Mouse (Mus musculus): ENCODE data around the gene Plcb3.

The Plcb3 gene

DNA sequence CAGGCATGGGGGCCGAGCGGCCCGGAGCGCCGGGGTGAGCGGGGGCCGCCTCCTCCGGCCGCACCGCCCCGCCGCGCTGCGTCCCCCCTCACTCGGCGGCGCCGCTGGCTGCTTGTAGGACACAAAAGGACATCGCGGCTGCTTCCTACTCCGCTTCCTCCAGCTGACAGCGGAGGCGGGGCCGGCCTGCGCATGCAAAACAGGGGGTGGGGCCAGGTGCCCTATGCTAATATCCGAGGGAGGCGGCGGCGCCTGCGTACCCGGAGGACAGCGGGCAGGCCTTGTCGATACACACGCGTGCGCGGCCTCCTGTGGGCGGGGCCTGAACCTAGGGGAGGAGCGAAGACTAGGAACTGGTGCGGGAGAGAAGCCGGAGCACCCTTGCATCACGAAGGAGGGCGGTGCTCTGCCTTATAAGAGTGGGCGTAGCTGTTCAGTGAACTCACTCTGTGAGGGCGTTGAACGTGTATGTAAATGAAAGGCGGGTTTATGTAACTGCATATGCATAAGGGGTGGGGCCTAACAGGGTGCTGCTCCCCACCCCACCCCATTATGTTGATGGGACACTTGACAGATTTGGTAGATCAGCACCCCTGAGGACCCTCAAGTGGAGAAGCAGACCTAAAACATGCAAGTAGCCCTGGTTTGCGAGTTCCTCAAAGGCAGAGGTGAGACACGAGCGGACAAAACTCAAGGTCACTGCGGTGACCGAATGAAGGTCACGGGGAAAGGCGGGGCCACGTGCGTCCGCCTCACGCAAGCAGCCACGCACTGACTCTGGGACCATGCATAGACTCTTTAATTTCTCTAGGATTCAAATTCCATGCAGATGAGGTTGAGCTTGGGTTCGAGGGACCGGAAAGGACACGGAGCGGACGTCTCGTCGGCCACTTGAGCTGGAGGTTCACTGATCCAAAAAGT lies 54.4 kb downstream of the Plcb3 start, which contains the start of gene Esrra:
Gene Esrra (minus strand): TSS at position 167 of the 921 bp plus-strand sequence.
- peak; percentile 100 for DNase-seq (ENCODE audit: inconsistent age in 2 of 2, low spot score in 1 of 2)

DNA sequence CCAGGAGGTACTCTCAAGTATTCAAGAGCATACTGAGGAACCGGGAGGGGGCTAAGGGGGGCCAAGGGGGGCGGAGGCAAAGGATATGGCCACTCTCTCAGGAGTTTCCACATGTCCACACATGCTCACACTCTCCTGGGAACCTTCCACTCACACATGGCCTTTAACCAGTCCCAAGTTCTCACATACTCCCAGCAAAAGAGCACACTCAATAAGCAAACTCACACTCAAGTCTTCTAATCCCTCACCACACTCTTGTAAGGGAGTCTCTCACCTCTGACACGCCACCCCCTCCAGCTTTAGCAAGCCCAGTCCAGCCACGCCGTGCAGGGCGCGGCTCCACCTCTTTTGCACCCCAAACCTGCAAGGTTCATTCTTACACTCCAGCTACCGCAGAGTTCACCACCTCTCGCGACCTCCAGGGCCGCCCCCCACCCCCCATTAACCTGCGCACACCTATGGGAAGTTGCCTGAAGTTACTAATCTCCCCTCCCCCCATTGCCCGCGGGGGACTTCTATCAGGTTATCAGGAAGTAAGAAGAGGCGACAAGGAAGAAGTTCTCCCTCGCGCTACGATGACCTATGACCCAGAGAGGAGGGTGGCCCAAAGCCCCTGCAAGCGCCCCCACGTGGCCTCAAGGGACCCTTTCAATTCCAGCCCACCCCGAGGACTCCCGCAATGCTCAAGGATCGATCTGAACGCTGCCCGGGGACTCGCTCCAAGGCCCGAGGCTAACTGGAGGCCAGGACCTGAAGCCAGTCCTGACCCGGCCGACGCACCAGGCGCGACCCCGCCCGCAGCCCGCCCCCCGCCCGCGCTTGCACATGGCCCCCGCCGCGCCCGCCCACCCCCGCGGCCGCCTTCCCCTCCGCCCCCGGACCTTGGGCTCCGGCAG lies 55.3 kb downstream of the Plcb3 start:
- DNase-seq (ENCODE audit: inconsistent age in 2 of 2, low spot score in 1 of 2) = peak; percentile 77 to 88

DNA sequence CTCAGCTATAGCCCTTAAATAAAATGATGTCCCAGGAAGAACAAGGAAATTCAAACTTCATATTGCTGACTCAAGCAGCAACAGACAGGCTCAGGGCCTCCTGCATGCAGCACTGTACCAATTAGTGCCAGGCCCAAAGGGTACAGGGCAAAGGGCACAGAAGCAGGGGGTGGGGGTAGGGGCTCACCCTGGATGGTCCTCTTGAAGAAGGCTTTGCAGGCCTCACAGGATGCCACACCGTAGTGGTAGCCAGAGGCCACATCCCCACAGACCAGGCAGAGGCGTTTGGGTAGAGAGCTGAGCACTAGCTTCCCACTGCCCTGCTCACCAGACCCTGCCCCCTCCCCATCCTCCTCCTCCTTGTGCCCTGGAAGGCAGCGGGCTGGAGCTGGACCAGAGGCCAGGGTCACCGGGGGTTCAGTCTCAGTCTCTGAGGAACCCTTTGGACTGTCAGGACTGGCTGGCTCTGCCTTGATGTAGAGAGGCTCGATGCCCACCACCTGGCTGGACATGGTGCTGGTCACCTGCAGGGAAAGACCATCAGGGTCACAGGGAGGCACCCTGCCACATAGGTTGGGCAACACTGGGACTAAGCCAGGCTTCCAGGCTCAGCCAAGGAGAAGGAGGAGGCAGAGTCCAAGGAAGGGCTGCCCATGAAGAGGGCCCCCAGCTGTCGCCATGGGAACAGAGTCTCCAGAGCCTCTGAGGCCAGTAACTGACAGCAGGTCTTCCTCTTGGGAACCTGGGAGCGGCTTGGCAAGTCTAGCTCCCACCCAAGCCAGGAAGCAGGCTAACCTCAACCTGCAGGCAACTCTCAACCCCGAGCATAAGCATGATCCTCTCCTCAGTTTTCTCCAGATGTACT lies 56.2 kb downstream of the Plcb3 start:
- DNase-seq (ENCODE audit: inconsistent age in 2 of 2, low spot score in 1 of 2) = peak; percentile 65 to 86

DNA sequence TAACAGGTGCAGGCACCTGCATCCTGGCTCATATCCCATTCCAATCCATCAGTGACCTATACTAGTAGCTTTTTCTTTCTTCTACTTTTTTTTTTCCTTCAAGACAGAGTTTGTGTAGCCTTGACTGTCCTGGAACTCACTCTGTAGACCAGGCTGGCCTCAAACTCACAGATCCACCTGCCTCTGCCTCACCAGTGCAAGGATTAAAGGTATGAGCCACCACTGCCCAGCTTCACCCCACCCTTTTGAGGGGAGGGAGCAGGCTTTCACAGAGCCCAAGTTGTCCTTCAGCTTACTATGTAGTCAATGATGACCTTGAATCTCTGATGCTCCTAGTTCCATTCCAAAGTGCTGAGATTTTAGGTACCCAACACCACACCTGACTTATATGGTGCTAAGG lies 56.8 kb downstream of the Plcb3 start:
- peak in 1 of 2 experiments; percentile 62 for DNase-seq (ENCODE audit: inconsistent age in 2 of 2, low spot score in 1 of 2)

DNA sequence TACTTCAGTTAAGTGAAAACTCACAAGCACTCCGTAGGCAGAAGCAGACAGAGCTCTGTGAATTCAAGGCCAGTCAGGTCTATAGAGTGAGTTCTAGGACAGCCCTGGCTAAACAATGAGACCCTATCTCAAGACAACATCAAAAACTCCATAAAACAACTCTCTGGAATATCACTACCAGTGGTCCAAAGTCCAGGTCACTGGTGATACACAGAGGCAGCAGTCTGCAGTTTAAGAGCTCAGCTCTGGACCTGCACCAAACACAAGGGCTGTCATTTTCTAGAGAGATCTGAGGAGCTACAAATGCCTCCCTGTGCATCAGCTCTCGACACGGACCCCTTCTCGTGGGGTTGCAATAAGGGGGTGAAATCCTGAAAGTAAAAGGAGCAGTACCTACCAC lies 57.9 kb downstream of the Plcb3 start:
- peak in 1 of 2 experiments; percentile 28 for DNase-seq (ENCODE audit: inconsistent age in 2 of 2, low spot score in 1 of 2)

DNA sequence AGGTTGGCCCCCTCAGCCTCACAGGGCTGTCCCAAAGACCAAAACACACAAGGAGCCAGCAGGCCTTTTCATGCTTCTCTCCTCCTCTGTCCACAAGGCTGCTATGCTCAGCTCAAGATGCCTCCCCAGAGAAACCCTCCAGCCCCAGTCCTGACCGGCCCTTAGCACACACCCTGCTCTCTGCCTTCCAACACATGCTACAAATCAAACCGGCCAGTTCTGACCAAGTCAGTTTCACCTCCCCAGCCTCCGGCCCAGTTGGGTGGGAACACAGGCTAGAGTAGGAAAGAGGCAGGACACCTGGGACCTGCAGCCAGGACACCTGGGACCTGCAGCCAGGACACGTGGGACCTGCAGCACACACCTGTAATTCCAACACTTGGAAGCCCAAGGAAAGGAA lies 59.8 kb downstream of the Plcb3 start:
- peak in 1 of 2 experiments; percentile 31 for DNase-seq (ENCODE audit: inconsistent age in 2 of 2, low spot score in 1 of 2)

DNA sequence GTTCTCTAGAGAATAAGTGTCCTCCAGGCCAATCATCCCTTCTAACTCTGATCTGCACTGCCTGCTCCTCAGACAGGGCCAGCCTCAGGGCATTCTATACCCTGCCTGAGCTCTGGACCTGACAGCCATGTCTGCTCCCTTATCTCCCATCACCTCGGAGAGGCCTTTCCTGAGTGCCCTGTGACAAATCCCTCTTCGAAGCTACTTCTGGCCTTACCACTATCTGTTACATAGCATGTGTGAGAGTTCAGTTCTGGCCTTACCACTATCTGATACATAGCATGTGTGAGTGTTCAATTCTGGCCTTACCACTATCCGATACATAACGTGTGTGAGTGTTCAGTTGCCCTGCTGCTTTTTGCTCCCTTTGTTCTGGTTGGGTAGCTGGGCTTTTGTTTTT lies 61.0 kb downstream of the Plcb3 start:
- peak in 1 of 2 experiments; percentile 21 for DNase-seq (ENCODE audit: inconsistent age in 2 of 2, low spot score in 1 of 2)

DNA sequence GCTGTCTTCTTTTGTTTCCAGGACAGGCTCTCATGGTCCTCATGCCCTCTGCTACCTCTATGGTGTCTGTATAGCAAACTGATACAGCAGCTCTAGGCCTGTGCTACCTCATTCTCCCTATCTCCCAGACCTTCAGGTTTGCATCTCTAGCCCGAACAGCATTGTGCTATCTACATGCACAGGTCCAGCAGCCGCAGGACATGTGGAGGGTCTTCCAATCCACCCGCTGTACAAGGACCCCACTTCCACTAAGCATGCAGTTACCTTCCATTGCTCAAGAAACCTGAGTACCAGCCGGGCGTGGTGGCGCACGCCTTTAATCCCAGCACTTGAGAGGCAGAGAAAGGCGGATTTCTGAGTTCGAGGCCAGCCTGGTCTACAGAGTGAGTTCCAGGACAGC lies 61.7 kb downstream of the Plcb3 start:
- no peak for DNase-seq (ENCODE audit: inconsistent age in 2 of 2, low spot score in 1 of 2)

DNA sequence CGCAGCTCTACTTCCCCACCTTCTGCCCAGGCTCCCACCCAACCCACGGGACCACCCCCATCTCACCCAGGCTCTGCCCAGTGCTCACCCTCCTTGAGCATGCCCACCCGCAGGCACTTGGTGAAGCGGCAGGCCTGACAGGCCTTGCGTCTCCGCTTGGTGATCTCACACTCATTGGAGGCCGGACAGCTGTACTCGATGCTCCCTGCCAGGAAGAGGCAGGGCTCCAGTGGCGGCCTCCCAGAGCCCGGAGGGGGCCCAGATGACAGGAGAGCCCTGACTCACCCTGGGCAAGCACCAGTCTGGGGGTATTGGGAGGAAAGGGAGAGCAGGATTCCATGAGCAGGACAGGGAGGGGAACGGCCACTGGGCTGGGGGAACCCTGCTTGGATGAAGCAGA lies 62.3 kb downstream of the Plcb3 start:
- peak in 1 of 2 experiments; percentile 36 for DNase-seq (ENCODE audit: inconsistent age in 2 of 2, low spot score in 1 of 2)

DNA sequence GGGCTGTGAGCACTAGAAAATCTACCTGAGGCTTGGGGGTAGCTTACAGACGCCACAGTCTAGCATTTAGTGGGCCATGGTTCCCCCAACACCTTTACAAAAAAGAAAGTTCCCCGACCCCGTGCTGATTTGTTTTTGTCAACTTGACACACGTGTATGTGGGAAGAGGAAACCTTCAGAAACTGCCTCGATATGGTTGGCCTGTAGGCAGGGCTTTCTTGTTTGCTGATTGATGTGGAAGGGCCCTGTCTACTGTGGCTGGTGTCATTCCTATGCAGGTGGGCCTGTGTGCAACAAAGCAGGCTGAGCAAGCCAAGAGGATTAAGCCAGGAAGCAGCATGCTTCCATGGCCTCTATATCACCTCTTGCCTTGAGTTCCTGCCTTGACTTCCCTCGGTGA lies 63.2 kb downstream of the Plcb3 start:
- peak; percentile 4 to 32 for DNase-seq (ENCODE audit: inconsistent age in 2 of 2, low spot score in 1 of 2)

DNA sequence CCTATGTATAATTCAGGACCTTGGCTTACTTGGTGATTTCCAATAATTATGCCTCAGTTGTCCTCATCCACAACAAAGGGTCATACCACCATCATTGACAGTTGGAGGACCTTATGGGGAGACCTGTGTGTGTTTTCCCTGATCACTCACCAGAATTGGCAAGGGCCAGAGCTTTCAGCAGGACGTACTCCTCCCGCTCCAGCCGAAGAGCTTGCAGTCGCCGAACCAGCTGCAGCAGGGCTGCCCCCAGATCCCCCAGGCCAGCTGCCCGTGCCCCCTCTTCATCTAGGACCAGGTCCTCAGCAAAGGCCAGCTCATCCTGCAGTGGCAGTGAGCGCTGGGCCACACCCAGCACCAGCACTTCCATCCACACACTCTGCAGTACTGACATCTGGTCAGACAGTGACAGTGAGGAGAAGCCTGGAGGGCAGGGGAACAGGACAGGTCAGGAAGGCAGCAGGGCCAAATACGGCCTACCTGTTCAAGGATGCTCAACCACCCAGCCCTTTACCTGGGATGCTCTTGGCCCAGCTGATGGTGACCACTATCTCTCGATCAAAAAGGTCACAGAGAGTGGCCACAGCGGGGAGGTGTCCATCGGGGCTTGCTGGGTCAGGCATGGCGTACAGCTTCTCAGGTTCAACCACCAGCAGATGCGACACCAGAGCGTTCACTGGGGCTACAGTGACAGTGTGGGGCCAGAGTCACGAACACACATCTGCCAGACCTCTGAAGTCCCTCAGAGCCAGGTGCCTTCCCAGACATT lies 63.9 kb downstream of the Plcb3 start:
- peak; percentile 19 to 46 for DNase-seq (ENCODE audit: inconsistent age in 2 of 2, low spot score in 1 of 2)

DNA sequence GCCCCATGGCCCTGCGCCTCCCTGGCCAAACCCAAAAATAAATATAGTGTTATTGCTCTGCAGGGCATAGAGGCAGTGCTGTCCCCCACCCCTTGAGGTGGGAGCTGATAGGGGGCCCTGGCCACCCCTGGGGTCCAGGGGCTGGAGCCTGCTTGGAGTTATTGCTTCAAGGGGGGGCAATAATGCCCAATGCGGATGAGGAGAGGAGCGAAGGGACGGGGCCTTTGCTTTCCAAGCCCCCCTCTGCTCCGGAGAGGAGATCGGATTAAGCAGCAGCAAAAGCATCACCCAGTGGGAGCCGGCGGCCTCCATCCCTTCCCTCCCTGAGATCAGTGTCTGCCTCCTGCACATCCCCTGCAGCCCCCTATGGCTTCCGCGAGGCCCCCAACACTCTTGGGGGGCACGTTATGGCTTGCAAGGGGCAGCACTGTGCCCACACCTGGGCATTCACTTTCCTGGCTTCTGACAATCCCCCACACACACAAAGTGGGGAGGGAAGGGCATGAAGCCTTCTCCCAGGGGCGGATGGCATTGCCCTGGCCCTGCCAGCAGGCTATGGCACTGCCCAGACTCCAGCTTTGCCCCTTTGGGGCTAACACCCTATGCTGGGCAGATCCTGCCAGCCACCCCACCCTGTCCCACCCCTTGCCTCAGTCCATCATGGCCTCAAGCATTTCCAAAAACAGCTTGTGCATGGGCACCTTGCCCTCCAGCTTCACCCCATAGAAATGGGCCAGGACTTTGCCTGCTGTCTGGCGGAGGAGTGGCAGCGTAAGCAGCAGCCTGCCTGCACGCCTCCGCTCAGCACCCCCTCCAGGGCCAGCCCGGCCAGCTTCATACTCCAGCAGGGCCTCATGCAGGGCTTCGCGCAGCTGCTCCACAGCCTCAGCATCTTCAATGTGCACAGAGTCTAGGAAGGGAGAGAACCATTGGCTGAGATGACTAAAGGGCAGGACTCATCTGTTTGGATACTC lies 64.9 kb downstream of the Plcb3 start:
- DNase-seq (ENCODE audit: inconsistent age in 2 of 2, low spot score in 1 of 2) = peak; percentile 38 to 52

DNA sequence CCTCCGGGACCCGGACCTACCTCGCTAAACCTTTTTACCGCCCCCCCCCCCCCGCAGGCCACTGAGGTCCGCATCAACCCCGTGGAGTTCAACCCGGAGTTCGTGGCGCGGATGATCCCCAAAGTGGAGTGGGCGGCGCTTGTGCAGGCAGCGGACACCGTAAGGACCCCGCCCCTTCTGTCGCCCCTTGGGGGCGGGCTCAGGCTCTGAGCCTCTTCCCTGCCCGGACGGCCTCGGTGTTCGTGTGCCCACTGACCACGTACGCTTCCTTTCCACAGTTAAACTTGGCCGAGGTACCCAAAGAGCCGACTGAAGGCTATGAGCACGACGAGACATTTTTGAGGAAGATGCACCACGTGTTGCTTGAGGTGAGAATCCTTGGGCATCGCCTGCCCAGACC lies 66.0 kb downstream of the Plcb3 start:
- peak in 1 of 2 experiments; percentile 77 for DNase-seq (ENCODE audit: inconsistent age in 2 of 2, low spot score in 1 of 2)

DNA sequence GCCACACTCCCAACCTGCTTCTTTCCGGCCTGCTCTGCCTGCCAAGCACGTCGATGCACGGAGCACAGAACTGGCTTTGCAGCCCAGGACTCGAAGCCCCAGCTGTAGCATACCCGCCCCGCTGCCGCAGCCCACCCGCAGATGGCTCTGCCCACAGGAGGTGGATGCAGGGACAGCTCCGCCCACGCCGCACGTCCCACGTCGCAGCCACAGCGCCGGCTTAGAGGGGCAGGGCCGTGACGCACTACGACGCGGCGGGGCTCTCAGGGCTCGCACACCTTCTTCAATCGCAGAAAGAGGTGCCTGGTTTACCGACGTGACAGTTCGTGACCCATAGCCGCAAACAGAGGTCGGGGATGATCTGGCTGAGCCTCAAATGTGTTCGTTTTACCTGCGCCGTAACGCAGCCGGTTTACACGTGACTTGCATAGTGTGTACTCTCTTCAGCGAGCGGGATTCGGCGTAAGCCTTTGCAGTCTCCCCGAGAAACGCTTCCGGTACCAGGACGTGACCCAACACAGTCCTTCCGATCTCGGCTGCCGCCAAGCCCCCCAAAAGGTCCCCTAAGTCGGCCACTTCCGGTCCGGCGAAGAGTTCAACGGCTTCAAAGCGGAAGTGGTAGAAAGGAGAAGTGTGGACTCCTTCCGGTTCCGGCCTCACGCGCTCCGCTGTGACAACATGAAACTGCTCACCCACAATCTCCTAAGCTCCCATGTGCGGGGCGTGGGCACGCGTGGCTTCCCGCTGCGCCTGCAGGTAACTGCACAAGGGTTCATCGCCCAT lies 66.6 kb downstream of the Plcb3 start, which contains the start of the genes Trmt112 and Prdx5:
Gene Trmt112 (plus strand): TSS at position 192 of the 783 bp plus-strand sequence.
Gene Prdx5 (minus strand): TSS at position 600 of the 783 bp plus-strand sequence.
- peak; percentile 93 to 96 for DNase-seq (ENCODE audit: inconsistent age in 2 of 2, low spot score in 1 of 2)

DNA sequence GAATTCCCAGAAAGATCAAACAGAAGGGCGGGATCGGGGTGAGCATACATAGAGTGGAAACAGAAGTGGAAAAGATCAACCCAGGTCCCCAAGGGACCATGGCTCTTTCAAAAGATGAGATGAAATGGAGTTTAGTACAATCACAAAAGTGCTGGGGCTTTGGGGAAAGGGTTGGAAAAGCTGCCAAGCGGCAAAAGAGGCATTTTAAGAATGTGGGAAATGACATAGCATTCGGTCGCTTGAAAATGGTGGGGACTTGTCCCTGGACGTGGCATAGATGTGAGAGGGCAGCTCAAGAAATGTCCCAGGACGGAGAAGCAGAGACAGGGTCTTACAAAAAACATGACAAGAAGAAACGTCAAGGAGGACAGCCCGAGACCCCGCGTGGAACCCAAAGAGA lies 67.2 kb downstream of the Plcb3 start:
- no peak for DNase-seq (ENCODE audit: inconsistent age in 2 of 2, low spot score in 1 of 2)

DNA sequence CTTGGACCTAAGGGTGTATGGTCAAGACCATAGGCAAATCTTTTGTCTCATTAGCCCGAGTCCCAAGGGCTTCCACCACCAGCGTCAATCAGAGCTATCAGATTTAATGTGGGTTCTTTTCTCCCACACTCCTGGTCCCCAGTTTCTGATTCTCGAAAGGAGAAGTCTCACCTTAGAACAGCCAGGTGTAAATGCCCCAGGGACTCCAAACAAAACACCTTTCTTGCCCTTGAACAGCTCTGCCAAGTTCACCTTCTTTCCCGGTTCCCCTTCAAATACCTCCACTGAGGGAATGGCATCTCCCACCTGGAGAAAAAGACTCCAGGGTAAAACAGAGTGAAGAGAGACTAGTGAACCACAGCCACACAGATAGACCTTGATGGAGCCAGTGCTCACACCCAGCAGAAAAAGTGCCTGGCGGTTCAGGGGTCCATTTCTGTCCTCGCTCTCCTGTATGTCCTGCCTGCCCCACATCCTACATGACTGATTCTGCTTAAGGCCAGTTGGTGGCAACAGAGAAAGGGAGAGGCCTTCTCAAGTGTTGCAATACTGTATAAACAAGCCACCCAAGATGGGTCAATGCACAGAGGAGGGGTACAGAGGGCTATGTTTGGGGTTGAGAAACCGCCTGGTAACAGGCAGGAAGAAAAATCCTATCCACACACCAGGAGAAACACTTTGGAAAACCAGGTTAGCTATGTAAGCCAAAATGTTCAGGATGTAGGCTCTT lies 68.3 kb downstream of the Plcb3 start:
- DNase-seq (ENCODE audit: inconsistent age in 2 of 2, low spot score in 1 of 2) = peak in 1 of 2 experiments; percentile 53

DNA sequence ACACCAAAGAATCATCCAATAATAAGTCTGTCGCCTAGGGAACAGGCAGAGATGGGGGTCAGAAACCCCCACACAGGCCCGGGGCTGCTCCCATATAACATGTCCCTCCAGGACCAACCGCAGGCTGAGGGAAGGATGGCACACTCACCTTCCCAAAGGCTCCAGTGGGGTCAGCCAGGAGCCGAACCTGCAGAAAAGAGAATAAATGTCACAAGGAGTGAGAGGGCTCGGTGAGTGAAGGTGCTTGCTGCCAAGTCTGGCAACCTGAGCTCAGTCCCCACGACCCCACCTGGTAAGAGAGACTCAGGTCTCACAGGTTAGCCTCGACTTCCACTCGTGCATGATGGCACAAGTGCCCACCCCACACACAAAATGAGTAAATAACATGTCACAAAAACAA lies 69.2 kb downstream of the Plcb3 start:
- peak in 1 of 2 experiments; percentile 41 for DNase-seq (ENCODE audit: inconsistent age in 2 of 2, low spot score in 1 of 2)

All from adrenal gland, adult (tissue).